Mouse (Mus musculus) thymus, postnatal 4 days (tissue): ENCODE data around the gene Sri.

Source experiments
- DNase-seq: peaks from one replicate; pipeline ENCODE4 v3.0.0; 2021

Gene Sri

DNA sequence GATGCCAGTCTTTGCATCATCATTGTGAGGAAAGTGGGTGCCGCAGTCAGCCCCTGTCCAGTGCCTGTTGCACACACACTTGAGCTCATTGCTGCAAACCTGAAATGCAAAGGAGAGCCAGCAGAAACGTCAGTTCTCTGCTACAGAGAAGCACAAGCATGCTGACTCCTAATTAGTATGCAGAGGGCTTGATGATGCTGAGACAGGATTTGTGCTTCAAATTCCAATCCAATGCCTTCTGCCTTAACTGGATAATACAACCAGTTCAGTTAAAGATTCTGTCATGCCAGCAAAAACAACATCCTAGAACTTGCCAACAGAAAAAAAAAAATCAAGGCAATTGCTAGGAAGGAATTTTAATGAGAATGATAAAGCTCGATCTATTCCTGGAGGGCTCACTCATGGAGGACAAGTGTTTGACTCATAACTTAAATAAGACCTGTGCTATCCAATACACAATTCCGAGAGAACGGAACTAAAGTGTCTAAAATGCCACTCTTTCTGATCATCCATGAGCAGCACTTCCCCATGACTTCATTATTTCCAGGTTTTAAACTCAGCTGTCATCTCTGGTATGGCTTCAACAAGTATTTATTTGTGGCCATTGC lies 70.8 kb downstream of the Sri start:
- no peak for DNase-seq
